Mouse (Mus musculus): ENCODE data around the gene Mymk. TPM values are rescaled to one million over a fixed set of nuclear protein-coding genes. Genes with fewer than 3 reads are reported as not detected.

Gene Mymk
- polyA plus RNA-seq (2015; fragmentation: Nextera tagmentation; extraction: Ambion mirVana): 0.60 and 9.8 TPM in 2 replicates

DNA sequence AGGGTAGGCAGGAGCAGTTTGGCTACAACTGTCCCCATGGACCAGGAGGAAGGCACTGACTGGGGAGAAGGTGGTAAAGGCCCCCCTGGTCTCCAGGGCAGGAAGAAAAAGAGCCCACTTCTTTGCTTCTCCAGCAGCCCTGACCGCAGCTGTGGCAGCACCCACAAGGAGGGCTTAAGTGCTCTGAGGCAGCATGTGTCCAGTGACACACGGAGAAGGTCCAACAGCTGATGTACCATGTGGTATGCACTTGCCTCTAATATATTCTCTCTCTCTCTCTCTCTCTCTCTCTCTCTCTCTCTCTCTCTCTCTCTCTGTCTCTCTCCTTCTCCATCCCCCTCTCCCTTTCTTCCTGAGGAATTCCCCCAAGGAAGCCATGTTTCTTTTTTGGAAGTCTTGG lies at the start of gene Mymk:
Gene Mymk, minus strand, starts transcription at position 202 of the 400 bp plus-strand sequence.
- peak within 1 kb of the TSS; percentile 39; the same call in 1 of the 2 replicates for H3K27ac ChIP-seq (ENCODE audit: low read length)
- no peaks in the 10 kb centered on the region for H3K36me3 ChIP-seq (ENCODE audit: control insufficient read depth, insufficient read depth, low read length)
- ATAC-seq (ENCODE audit: insufficient read depth, low FRiP score): no peak
- H3K4me2 ChIP-seq (ENCODE audit: low read depth, low read length): no peak within 1 kb of the TSS
- no peaks in the 10 kb centered on the region for H3K27me3 ChIP-seq (ENCODE audit: control insufficient read depth, insufficient read depth, low read length)
- H3K4me3 ChIP-seq (replicated peaks; ENCODE audit: low read length): no peak within 1 kb of the TSS
- 80% methylated on average over 2 of the region's 2 CpGs for WGBS
- peaks cover 17% of the 10 kb centered on the region for H3K4me1 ChIP-seq (ENCODE audit: control insufficient read depth, insufficient read depth, low read length)
- no peak within 1 kb of the TSS for H3K9ac ChIP-seq (ENCODE audit: low read length)
- no peaks in the 10 kb centered on the region for H3K9me3 ChIP-seq (replicated peaks; ENCODE audit: control insufficient read depth, low read length)

DNA sequence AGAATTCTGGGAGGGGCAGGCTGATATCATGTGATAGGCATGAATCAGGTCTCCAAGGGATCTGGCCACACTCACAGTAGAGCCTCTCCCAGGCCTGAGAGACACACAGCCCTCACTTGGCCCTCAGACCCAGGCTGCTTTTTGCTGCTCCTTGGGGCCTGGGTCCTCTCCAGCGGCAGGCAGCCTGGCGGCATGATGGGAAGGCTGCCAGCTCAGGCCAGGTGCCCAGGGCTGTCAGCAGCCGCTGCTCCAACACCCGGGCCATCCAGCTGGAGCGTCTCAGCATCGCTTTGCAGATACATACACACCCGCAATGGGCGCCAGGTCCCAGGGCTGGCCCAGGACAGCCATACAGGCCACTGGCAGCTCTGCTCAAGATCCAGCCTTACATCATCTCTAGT lies 48.3 kb upstream of the Mymk start:
- Histone ChIP-seq H3K4me2 (ENCODE audit: low read depth, low read length) (no peak overlapping the region), H3K9ac (ENCODE audit: low read length) (no peak overlapping the region), H3K36me3 (ENCODE audit: control insufficient read depth, insufficient read depth, low read length) (no peaks in the 10 kb centered on the region), H3K4me3 (replicated peaks; ENCODE audit: low read length) (no peak overlapping the region), H3K27me3 (ENCODE audit: control insufficient read depth, insufficient read depth, low read length) (no peaks in the 10 kb centered on the region), H3K9me3 (replicated peaks; ENCODE audit: control insufficient read depth, low read length) (no peaks in the 10 kb centered on the region), H3K27ac (ENCODE audit: low read length) (no peak overlapping the region), H3K4me1 (ENCODE audit: control insufficient read depth, insufficient read depth, low read length) (peaks cover 15% of the 10 kb centered on the region; the same call in 1 of the 2 replicates)
- WGBS: 56% methylated on average over 8 of the region's 8 CpGs
- ATAC-seq (ENCODE audit: insufficient read depth, low FRiP score): no peak

DNA sequence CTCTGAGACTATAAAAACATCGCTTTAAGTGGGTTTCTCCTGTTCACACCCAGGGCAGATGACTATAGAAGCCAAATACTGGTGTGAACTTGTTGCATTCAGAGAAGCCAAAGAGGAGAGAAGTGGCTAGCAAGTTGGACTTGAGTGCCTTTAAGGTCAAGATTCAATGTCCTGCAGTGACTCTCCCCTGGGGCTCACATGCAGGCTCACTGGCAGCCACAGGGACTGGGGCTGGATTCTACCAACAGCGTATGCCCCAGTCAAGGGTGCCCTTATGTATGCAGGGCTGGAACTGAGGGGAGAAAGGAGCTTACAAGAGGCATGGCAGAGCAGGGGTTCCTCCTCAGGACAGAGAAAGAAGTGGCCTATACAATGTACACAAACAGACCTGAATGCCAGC lies 47.8 kb upstream of the Mymk start:
- no peak overlapping the region for H3K9ac ChIP-seq (ENCODE audit: low read length)
- H3K4me1 ChIP-seq (ENCODE audit: control insufficient read depth, insufficient read depth, low read length): peaks cover 15% of the 10 kb centered on the region; the same call in 1 of the 2 replicates
- H3K9me3 ChIP-seq (replicated peaks; ENCODE audit: control insufficient read depth, low read length): no peaks in the 10 kb centered on the region
- 85% methylated on average over 2 of the region's 2 CpGs for WGBS
- ATAC-seq (ENCODE audit: insufficient read depth, low FRiP score): no peak
- H3K4me2 ChIP-seq (ENCODE audit: low read depth, low read length): no peak overlapping the region
- no peak overlapping the region for H3K27ac ChIP-seq (ENCODE audit: low read length)
- no peaks in the 10 kb centered on the region for H3K27me3 ChIP-seq (ENCODE audit: control insufficient read depth, insufficient read depth, low read length)
- no peaks in the 10 kb centered on the region for H3K36me3 ChIP-seq (ENCODE audit: control insufficient read depth, insufficient read depth, low read length)
- H3K4me3 ChIP-seq (replicated peaks; ENCODE audit: low read length): no peak overlapping the region

DNA sequence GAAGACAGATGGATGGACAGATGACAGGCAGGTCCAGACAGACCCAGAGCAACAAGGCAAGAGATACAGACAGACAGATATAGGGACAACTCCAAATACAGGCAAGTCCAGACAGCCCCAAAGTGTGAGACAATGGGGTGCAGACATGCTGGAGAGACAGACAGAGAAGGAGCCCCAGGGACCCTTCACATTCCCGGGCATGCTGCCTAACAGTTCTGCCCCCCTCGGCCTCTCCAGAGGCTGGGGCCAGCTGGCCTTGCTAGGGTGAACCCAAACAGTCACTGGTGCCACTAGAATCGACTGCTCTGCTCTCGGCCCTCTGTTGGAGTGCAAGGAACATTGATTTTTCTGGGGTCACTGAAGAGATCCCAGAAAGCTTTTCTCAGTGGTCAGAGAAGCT lies 46.5 kb upstream of the Mymk start:
- no peak overlapping the region for H3K27ac ChIP-seq (ENCODE audit: low read length)
- no peaks in the 10 kb centered on the region for H3K27me3 ChIP-seq (ENCODE audit: control insufficient read depth, insufficient read depth, low read length)
- ATAC-seq (ENCODE audit: insufficient read depth, low FRiP score): no peak
- H3K4me1 ChIP-seq (ENCODE audit: control insufficient read depth, insufficient read depth, low read length): peaks cover 15% of the 10 kb centered on the region; the same call in 1 of the 2 replicates
- H3K9ac ChIP-seq (ENCODE audit: low read length): no peak overlapping the region
- no peaks in the 10 kb centered on the region for H3K36me3 ChIP-seq (ENCODE audit: control insufficient read depth, insufficient read depth, low read length)
- no peaks in the 10 kb centered on the region for H3K9me3 ChIP-seq (replicated peaks; ENCODE audit: control insufficient read depth, low read length)
- WGBS: 46% methylated on average over 4 of the region's 4 CpGs
- H3K4me2 ChIP-seq (ENCODE audit: low read depth, low read length): no peak overlapping the region
- H3K4me3 ChIP-seq (replicated peaks; ENCODE audit: low read length): no peak overlapping the region

DNA sequence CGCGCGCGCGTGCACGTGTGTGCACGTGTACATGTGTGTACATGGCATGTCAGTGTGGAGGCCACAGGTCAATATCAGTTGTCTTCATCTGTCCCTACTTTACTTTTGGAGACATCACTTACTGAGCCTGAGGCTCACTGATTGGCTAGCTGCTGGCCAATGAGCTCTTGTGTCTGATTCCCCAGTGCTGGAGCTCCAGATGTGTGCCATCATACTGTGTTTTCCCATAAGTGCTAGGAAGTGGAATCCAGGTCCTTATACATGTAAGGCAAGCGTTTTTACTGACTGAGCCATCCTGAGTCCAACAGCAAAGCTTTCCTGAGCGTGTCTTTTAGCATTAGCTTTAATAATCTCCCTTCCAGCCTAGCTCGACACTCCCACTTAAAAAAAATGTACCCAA lies 42.2 kb upstream of the Mymk start:
- H3K9ac ChIP-seq (ENCODE audit: low read length): no peak overlapping the region
- no peaks in the 10 kb centered on the region for H3K27me3 ChIP-seq (ENCODE audit: control insufficient read depth, insufficient read depth, low read length)
- H3K9me3 ChIP-seq (replicated peaks; ENCODE audit: control insufficient read depth, low read length): no peaks in the 10 kb centered on the region
- WGBS: 78% methylated on average over 10 of the region's 10 CpGs
- no peaks in the 10 kb centered on the region for H3K36me3 ChIP-seq (ENCODE audit: control insufficient read depth, insufficient read depth, low read length)
- H3K27ac ChIP-seq (ENCODE audit: low read length): no peak overlapping the region
- no peak for ATAC-seq (ENCODE audit: insufficient read depth, low FRiP score)
- no peaks in the 10 kb centered on the region for H3K4me1 ChIP-seq (ENCODE audit: control insufficient read depth, insufficient read depth, low read length)
- no peak overlapping the region for H3K4me3 ChIP-seq (replicated peaks; ENCODE audit: low read length)
- no peak overlapping the region for H3K4me2 ChIP-seq (ENCODE audit: low read depth, low read length)

DNA sequence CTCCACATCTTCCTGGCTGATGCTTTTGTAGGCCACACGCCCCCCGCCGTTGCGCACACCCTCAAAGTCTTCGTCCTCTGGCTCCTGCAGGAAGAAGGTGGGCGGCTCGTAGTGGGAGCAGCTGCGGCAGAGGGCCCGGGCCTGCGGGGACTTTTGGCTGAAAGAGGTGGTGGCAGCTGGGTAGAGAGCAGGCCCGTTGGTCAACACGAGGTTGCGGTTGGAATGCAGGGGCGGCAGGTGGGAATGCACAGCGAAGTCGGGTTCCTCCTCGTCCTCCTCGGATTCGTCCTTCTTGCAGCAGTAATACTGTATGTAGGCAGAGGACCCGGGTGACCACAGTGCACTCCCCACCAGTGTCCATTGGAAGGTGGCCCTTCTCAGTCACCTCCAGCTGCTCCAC lies 40.6 kb upstream of the Mymk start:
- Histone ChIP-seq H3K27ac (ENCODE audit: low read length) (no peak overlapping the region), H3K9ac (ENCODE audit: low read length) (no peak overlapping the region), H3K4me3 (replicated peaks; ENCODE audit: low read length) (no peak overlapping the region), H3K36me3 (ENCODE audit: control insufficient read depth, insufficient read depth, low read length) (no peaks in the 10 kb centered on the region), H3K9me3 (replicated peaks; ENCODE audit: control insufficient read depth, low read length) (no peaks in the 10 kb centered on the region), H3K4me2 (ENCODE audit: low read depth, low read length) (no peak overlapping the region), H3K4me1 (ENCODE audit: control insufficient read depth, insufficient read depth, low read length) (no peaks in the 10 kb centered on the region), H3K27me3 (ENCODE audit: control insufficient read depth, insufficient read depth, low read length) (no peaks in the 10 kb centered on the region)
- 74% methylated on average over 20 of the region's 20 CpGs for WGBS
- no peak for ATAC-seq (ENCODE audit: insufficient read depth, low FRiP score)

DNA sequence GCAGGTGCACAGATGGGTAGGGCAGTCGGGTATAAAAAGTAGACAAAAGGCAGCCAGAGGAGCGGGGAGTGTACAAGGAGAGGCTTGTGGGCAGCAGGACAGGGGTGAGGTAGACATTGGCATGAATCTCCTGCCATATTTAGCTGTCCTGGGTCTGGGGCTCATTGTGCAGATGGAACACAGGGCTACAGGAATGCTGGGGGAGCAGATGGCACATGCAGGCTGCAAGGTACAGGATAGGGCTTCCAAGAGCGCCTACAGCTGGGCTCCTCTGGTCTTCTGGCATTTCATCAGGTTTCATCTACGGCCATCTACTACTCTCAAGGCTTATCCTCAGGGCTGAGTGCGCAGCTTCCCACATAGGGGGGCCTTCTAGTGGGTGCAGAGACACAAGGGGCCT lies 37.1 kb upstream of the Mymk start:
- no peaks in the 10 kb centered on the region for H3K4me1 ChIP-seq (ENCODE audit: control insufficient read depth, insufficient read depth, low read length)
- H3K27me3 ChIP-seq (ENCODE audit: control insufficient read depth, insufficient read depth, low read length): no peaks in the 10 kb centered on the region
- no peaks in the 10 kb centered on the region for H3K36me3 ChIP-seq (ENCODE audit: control insufficient read depth, insufficient read depth, low read length)
- WGBS: 84% methylated on average over 5 of the region's 5 CpGs
- H3K9ac ChIP-seq (ENCODE audit: low read length): no peak overlapping the region
- no peak overlapping the region for H3K27ac ChIP-seq (ENCODE audit: low read length)
- H3K9me3 ChIP-seq (replicated peaks; ENCODE audit: control insufficient read depth, low read length): no peaks in the 10 kb centered on the region
- no peak overlapping the region for H3K4me2 ChIP-seq (ENCODE audit: low read depth, low read length)
- ATAC-seq (ENCODE audit: insufficient read depth, low FRiP score): no peak
- H3K4me3 ChIP-seq (replicated peaks; ENCODE audit: low read length): no peak overlapping the region

DNA sequence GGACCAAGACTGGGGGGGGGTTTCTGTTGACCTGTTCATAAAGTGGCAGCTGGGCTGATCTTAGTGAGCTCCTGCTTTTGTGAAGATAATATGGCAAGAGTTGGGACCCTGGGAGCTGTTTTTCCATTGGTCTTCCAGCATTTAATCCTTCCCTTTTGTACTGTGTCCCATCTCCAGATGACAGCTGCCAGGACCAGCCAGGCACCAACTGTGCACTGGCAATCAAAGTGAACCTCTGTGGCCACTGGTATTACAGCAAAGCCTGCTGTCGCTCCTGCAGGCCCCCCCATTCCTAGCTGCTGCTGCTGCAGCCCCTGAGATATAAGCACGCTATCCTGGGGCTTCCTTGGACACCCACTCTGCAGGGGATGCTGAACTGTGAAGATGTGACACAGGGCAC lies 36.2 kb upstream of the Mymk start:
- Histone ChIP-seq H3K9ac (ENCODE audit: low read length) (no peak overlapping the region), H3K4me1 (ENCODE audit: control insufficient read depth, insufficient read depth, low read length) (no peaks in the 10 kb centered on the region), H3K9me3 (replicated peaks; ENCODE audit: control insufficient read depth, low read length) (no peaks in the 10 kb centered on the region), H3K27me3 (ENCODE audit: control insufficient read depth, insufficient read depth, low read length) (no peaks in the 10 kb centered on the region), H3K4me2 (ENCODE audit: low read depth, low read length) (no peak overlapping the region), H3K36me3 (ENCODE audit: control insufficient read depth, insufficient read depth, low read length) (no peaks in the 10 kb centered on the region), H3K4me3 (replicated peaks; ENCODE audit: low read length) (no peak overlapping the region), H3K27ac (ENCODE audit: low read length) (no peak overlapping the region)
- ATAC-seq (ENCODE audit: insufficient read depth, low FRiP score): no peak
- 81% methylated on average over 2 of the region's 2 CpGs for WGBS

DNA sequence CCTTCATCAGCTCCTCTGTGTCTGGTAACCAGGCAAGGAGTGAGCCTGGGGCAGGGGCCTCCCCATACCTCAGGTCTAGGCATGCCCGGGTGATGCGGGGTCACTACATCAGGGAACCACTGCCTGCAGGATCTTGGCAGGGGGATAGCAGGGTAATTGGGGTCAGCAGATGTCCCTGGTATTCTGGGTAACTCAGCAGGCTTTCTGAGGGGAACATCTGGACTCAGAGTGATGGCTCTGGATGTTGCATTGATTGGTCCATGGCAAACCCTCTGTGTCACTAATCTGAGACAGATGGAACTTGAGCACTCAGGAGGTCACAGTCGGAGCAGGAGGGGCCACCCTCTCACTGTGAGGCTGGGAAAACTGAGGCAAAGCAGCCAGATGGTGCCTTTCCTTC lies 34.8 kb upstream of the Mymk start:
- no peak overlapping the region for H3K9ac ChIP-seq (ENCODE audit: low read length)
- H3K4me2 ChIP-seq (ENCODE audit: low read depth, low read length): no peak overlapping the region
- WGBS: 61% methylated on average over 3 of the region's 3 CpGs
- H3K4me1 ChIP-seq (ENCODE audit: control insufficient read depth, insufficient read depth, low read length): no peaks in the 10 kb centered on the region
- no peaks in the 10 kb centered on the region for H3K9me3 ChIP-seq (replicated peaks; ENCODE audit: control insufficient read depth, low read length)
- ATAC-seq (ENCODE audit: insufficient read depth, low FRiP score): no peak
- H3K4me3 ChIP-seq (replicated peaks; ENCODE audit: low read length): no peak overlapping the region
- H3K36me3 ChIP-seq (ENCODE audit: control insufficient read depth, insufficient read depth, low read length): no peaks in the 10 kb centered on the region
- H3K27me3 ChIP-seq (ENCODE audit: control insufficient read depth, insufficient read depth, low read length): no peaks in the 10 kb centered on the region
- no peak overlapping the region for H3K27ac ChIP-seq (ENCODE audit: low read length)

DNA sequence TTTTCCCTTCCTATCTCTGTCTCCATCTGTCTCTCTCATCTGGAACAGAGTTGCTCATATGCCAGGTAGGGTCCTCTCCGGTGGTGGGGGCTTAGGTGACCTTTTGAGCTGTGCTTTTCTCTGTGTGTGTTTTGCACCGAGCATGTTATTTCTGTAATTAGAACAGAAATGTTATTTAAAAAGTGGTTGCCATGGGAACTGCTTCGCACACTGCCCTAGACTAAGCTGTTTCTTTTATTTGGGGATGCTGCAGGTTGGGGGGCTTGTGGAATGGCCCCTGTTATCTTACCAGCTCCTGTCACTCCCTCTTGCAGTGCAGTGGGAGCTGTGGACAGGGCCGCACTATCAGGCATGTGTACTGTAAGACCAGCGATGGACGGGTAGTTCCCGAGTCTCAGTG lies 31.6 kb upstream of the Mymk start:
- WGBS: 70% methylated on average over 7 of the region's 7 CpGs
- Histone ChIP-seq H3K9me3 (replicated peaks; ENCODE audit: control insufficient read depth, low read length) (no peaks in the 10 kb centered on the region), H3K4me3 (replicated peaks; ENCODE audit: low read length) (no peak overlapping the region), H3K27ac (ENCODE audit: low read length) (no peak overlapping the region), H3K27me3 (ENCODE audit: control insufficient read depth, insufficient read depth, low read length) (no peaks in the 10 kb centered on the region), H3K4me1 (ENCODE audit: control insufficient read depth, insufficient read depth, low read length) (peaks cover 2% of the 10 kb centered on the region; the same call in 1 of the 2 replicates), H3K9ac (ENCODE audit: low read length) (no peak overlapping the region), H3K36me3 (ENCODE audit: control insufficient read depth, insufficient read depth, low read length) (no peaks in the 10 kb centered on the region), H3K4me2 (ENCODE audit: low read depth, low read length) (no peak overlapping the region)
- ATAC-seq (ENCODE audit: insufficient read depth, low FRiP score): no peak

Data from stomach, embryonic 16.5 days (tissue).